Mouse (Mus musculus): ENCODE data around the gene Sympk.

The Sympk gene

DNA sequence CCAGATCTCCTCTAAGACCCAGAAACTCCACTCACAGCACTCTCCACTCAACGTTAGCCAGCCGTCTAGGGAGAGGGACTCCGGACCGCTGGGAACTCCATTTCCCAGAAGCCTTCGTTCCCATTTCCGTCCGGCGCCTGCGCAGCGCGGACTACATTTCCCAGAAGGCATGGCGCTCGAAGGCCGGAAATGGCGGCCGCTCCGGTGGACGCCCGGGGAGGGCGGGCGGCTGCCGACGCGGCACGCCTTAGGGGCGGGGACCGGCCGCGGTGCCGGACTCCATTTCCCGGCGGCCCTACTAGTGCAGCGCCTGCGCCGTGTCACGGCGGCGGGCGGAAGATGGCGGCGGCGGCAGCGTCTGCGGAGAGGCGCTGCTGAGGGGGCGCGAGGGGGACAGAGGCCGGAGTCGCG, at the start of gene Sympk:
Gene Sympk (plus strand): TSS at position 282 of the 411 bp plus-strand sequence.
- peak; percentile 91 to 93 for DNase-seq (ENCODE audit: low read depth in 1 of 2, low spot score in 2 of 2)

DNA sequence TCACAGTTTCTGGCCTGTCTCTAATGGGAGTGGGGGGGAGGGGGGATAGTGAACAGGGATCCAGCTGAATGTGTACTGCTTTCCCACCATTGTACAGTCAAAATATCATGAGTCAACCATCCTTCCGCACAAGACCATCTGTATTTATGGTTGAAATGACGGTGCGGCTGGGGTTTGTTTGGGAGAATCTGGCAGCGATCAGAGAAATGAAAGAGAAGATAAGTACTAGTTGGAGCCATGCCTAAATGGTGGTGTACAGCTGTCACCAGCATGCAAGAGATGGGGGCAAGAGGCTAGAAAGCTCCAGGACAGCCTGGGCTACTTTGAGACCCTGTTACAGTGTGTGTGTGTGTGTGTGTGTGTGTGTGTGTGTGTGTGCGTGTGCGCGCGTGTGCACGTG, 45.8 kb upstream of the Sympk start:
- no peak for DNase-seq (ENCODE audit: low read depth in 1 of 2, low spot score in 2 of 2)

DNA sequence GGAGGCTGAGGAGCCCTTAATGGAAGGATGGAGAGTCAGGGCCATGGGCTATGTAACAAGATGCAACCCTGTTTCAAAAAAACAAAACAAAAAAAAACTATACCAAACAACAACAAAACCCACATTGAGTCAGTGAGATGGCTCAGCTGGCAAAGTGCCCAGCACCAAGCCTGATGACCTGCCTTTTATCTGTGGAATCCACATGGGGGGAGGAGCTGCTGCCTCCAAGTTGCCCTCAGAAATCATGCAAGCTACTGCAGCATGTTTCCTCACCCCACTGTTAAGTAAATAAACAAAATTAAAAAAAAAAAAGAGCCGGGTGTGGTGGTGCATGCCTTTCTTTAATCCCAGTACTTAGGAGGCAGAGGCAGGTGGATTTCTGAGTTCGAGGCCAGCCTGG, 37.7 kb upstream of the Sympk start:
- no peak for DNase-seq (ENCODE audit: low read depth in 1 of 2, low spot score in 2 of 2)

DNA sequence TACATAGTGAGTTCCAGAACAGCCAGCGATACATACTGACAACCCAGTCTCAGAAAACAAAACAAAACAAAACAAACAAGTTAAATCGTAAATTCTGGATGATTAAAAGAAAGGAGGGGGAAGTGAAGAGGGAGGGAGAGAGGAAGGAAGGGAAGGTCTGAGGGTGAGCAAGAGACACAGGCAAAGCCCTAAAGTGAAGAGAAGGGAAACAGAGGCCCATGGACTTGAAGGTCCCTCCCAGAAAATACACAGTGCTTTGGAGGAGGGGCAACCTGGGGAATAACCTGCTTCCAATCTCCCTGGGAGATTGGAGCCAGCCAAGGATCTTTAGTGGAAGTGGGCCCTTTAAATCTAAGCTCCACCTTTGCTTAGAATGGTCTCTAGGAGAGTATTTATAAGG, 37.1 kb upstream of the Sympk start, which contains the start of gene Nanos2:
Gene Nanos2 (plus strand): TSS at position 301 of the 400 bp plus-strand sequence.
- DNase-seq (ENCODE audit: low read depth in 1 of 2, low spot score in 2 of 2): no peak

DNA sequence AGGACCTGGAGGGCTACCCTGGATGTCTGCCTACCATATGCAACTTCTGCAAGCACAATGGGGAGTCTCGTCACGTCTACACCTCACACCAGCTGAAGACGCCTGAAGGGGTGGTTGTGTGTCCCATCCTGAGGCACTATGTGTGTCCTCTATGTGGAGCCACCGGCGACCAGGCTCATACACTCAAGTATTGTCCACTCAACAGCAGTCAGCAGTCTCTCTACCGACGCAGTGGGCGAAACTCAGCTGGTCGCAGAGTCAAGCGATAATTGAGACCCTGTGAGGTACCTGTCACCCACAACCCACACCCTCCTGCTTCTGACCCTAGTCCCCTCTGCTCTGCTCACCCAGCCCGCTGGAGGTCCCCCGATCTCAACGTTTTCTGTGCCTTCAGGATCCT, 36.4 kb upstream of the Sympk start:
- no peak for DNase-seq (ENCODE audit: low read depth in 1 of 2, low spot score in 2 of 2)

DNA sequence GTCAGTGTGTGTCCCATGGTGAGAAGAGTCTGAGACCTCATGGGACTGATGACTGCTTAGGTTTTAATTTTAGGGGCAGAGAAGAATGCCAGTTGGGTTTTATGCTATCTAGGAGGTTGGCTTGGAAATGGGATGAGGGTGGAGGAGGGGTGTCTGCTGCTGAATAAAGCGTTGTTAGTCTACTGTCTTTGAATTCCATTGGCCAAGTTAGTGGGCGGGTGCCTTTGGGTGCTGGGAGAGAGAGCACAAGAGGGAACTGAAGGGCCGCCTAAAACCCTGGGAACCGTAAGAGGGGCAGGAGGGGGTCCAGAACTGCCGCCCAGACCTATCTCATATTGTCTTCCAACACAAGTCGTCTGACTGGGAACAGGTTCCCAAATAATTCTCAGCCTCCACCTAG, 35.4 kb upstream of the Sympk start:
- no peak for DNase-seq (ENCODE audit: low read depth in 1 of 2, low spot score in 2 of 2)

DNA sequence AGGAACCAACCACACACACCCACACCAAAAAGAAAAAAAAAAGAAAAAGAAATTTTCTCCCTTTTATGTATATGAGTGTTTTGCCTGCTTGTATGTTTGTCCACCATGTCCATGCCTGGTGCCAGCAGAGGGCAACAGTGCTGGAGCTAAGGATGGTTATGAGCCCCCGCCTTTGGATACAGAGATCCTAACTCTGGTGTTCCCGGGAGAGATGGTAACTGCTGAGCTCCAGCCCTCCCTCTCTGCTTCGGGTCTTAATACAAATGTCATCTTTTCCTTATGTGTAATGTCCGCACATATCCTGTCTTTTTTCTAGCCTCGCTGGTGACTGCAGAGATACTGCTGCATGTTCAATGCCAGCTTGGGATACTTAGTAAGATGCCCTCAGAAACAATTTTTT, 34.2 kb upstream of the Sympk start:
- no peak for DNase-seq (ENCODE audit: low read depth in 1 of 2, low spot score in 2 of 2)

DNA sequence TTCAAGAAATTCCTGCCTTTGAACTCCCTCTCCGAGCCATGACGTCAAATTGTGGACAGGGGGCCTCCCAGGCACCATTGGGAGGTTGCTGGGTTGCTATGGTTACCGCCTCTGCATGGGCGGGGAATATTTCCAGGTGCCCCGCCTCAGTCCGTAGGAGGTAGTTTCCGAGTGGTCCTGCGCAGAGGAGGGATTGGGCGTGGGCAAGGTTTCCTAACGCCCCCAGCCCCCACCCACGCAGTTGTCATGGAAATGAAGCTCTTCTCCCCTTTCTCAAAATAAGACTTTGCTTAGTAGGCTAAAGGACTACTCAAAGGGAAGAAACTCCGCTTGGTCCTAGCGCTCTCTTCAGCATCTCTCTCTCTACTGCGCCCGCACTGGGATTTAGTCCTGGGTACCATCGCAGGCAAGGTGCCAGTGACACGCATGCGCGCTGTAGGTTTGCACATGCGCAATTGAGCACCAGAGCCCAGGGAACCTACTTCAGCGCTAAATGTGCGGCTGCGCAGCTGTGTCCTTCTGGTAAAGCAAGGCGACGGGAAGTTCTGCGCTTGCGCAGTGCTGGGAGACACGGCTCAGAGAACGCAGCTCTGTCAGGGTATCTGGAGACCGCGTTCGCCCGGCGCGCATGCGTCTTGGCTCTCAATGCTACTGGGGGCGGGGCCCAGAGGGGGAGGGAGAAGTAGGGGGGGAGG, 33.4 kb upstream of the Sympk start, which contains the start of gene Mypop:
Gene Mypop (plus strand): TSS at position 645 of the 695 bp plus-strand sequence.
- peak; percentile 92 to 94 for DNase-seq (ENCODE audit: low read depth in 1 of 2, low spot score in 2 of 2)

DNA sequence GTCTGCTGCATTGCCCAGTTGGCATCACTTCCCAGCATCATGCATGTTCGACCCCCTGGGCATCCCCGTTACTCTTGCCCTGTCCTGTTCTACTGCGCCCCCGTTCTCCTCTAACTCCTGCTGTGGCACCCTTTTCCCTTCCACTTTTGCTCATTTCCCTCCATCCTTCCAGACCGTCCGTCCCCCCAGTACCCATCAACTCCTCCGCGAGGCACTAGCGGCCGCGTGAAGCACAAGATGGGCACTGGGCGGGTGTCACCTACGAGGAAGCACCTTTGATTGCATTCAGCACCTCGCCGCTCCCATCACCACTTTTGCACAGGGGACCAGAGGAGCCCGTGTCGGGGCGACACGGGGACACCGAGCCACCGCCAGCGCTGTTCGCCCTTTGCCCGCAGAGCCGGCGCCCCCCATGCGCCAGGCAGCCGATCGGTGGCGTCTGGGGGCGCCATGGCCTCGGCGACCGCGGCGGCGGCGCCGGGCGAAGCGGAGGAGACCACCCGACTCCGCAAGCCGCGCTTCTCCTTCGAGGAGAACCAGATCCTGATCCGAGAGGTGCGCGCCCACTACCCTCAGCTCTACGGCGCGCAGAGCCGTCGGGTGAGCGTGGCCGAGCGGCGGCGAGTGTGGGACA, 32.4 kb upstream of the Sympk start:
- DNase-seq (ENCODE audit: low read depth in 1 of 2, low spot score in 2 of 2): no peak

DNA sequence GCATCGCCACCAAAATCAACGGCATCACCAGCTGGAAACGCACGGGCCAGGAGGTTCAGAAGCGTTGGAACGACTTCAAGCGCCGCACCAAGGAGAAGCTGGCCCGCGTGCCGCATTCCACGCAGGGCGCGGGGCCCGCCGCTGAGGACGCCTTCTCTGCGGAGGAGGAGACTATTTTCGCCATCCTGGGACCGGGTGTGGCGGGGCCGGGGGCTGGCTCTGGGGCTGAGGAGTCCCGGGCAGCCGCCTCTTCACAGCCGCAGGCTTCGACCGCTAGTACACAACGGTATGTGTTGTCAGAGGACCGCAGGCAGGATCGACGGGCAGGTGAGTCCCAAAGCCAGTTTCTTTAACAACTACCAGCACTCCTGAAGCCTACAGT, 31.9 kb upstream of the Sympk start:
- no peak for DNase-seq (ENCODE audit: low read depth in 1 of 2, low spot score in 2 of 2)

DNA sequence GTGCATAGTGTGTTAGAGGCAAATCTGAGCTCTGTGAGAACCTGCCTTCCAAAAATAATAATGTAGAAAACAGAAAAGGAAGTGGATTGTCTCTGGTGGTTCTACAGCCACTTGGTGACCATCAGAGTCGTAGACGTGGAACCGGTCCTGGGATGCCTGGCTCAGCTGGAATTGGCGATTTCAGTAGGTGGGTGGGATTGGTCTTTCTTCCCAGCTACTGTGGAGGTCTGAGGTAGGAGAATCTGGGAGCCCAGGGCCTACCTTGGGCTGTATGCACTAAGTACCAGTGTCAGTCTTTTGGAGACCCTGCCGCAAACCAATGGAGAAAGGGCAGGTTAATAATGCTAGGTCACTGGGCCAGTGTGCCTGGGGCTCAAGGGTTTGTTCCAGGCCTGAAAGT, 31.1 kb upstream of the Sympk start:
- DNase-seq (ENCODE audit: low read depth in 1 of 2, low spot score in 2 of 2): no peak

DNA sequence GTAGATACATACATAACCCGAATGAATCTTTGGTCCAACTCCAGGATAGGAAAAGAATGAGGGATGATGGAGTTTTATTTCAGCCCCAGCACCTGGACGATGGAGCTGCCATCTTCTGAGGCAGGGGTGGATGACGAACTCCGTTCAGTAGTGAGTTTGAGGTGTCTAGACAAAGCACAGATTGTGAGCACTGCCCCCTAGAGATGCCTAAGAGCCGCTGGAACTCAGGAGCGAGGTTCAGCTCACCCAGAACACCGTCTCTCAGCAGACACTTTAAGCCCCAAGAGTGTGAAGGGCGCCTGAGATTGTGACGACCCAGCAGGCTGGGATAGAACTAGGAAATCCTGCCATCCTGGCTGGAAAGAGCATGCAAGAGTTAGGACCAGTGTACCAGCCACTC, 25.3 kb upstream of the Sympk start:
- no peak for DNase-seq (ENCODE audit: low read depth in 1 of 2, low spot score in 2 of 2)

DNA sequence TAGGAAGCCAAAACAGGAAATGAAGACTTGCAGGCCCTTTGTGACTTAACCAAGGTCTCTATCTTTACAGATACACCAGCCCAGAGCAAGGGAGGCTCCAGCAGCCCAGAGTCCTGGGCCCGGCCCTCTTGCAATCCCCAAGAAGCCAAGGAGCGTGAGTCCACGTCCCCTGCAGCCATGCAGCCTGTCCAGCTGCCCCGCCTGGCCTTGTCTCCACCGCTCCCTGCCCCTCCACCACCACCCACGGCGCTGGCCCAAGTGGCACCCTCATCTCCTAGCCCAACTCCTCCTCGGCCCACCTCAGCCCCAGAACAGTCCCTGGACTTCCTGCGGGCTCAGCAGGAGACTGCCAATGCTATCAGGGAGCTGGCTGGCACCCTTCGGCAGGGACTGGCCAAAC, 23.8 kb upstream of the Sympk start:
- no peak for DNase-seq (ENCODE audit: low read depth in 1 of 2, low spot score in 2 of 2)

DNA sequence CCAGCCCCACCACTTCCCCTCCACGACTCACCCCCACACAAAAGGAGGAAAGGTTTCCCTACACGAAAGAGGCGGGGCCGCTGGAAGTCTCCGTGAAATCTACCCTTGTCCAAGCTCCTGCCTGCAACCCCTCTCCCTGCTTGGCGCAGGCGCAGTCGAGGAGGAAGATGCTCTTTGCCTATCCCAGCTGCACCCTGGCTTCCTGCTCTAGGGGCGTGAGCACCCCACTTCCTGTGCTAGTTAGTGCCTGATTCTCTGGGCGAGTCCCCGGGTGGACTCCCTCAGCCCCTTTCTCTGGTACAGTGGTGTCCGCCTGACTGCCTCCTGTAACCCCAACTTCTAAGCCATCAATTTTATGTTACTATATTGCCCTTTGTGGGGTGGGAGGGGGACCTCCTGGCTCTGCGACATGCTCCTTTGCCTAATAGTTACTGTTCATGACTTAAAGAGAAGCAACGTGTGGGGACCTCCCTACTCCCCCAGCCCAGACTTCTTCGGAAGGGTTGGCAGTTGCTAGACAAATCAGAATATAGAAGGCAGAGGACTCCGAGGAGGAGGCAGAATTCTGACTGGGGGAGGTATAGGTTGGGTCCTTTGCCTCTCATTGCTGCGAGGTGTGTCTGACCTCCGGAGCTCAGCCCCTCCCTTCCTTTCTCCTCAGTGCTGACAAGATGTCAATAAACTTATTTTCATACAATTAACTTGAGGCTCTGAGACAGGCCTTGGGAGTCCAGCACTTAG, 22.9 kb upstream of the Sympk start:
- no peak for DNase-seq (ENCODE audit: low read depth in 1 of 2, low spot score in 2 of 2)

DNA sequence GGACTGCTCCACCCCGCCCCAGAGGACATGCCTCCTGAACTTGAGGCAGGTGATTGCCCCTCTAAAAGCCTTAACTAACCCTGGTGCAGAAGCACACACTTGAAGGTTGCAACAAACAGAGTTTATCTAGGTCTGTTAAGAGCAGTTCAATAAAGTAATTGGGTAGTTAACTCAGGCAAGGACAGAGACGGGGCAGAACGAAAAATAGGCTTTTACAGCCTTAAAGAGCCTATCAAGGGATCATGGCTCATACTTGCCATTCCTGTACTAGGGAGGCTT, 22.4 kb upstream of the Sympk start:
- DNase-seq (ENCODE audit: low read depth in 1 of 2, low spot score in 2 of 2): no peak

DNA sequence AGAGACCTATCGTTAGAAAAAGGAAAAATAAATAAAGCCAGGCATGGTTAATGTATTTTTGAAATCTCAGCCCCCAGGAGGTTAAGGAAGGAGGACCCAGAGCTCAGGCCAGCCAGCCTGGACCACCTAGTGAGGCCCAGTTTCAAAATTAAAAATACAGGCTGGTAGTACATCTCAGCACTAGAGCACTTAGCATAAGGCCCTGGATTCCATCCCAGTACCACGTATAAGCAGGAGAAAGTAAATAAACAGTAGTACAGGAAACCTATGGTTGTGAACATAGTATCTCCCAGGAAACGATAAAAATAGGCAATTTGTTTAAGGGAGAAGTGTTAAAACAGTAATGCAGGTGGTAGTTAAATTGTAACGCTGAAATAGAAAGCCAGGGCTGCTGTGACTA, 22.1 kb upstream of the Sympk start:
- DNase-seq (ENCODE audit: low read depth in 1 of 2, low spot score in 2 of 2): no peak

DNA sequence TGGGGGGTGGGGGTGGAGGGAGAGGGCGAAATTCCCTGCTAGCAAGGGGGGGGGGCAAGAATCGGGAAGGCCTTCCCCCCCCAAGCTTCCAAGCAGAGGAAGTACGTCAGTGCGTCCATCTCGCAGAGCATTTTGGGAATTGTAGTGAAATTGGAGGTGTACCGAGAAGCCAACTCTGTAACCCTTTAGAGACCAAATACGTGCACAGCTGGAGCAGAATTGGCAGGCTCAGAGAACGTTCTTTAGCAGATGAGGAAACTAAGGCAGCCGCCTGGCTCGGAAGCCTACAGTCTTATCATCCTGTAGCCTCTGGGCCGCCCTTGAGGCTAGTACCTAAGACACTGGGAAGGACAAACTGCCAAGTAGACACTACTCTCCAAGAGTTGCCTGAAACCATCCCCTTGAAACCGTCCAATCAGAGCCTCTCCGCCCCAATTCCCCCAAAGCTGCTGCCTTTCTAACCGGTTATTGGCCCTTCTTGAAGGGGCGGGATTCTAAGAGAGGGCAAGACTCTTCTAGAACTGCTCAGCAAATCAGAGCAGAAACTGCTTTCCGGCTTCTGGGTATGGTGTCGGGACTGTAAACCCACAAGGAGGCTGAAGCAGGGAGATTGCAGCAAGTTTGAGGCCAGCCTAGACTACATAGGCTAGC, 21.2 kb upstream of the Sympk start:
- no peak for DNase-seq (ENCODE audit: low read depth in 1 of 2, low spot score in 2 of 2)

DNA sequence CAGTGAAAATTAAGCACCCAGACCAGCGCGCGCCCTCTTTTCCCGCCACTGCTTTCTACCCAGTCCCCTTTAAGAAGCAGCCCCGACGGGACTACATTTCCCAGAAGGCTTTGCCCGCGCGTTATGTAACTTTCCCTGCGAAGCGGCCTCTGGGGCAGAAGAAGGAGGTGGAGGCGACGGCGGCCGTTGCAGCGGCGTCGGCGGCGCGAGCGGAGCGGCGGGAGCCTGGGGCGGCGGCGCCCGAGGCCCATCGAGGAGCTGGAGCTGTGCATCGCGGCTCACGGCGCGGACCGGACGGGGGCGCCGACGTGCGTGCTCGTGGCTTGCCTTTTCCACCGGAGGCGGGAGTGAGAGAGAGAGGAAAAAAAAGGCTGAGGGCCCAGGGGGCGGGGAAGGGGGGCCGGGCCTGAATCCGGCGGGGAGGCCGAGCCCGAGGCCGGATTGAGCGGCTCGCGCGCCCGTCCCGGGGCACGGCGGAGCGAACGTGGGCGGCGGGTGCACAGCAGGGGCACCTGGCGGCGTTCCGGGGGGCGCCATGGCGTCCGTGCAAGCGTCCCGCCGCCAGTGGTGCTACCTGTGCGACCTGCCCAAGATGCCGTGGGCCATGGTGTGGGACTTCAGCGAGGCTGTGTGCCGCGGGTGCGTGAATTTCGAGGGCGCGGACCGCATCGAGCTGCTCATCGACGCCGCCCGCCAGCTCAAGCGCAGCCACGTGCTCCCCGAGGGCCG, 20.1 kb upstream of the Sympk start, which contains the start of gene Irf2bp1:
Gene Irf2bp1 (plus strand): TSS at position 143 of the 729 bp plus-strand sequence.
- DNase-seq (ENCODE audit: low read depth in 1 of 2, low spot score in 2 of 2): peak; percentile 76 to 84

DNA sequence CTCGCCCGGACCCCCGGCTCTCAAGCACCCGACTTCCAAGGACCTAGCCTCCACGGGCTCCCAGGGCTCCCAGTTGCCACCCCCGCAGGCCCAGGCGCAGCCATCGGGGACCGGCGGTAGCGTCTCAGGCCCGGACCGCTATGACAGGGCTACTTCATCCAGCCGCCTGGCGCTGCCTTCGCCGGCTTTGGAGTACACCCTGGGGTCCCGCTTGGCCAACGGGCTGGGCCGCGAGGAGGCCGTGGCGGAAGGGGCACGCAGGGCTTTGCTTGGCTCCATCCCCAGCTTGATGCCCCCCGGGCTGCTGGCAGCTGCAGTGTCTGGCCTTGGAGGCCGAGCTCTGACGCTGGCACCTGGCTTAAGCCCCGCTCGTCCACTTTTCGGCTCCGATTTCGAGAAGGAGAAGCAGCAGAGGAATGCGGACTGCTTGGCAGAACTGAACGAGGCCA, 19.5 kb upstream of the Sympk start:
- no peak for DNase-seq (ENCODE audit: low read depth in 1 of 2, low spot score in 2 of 2)

DNA sequence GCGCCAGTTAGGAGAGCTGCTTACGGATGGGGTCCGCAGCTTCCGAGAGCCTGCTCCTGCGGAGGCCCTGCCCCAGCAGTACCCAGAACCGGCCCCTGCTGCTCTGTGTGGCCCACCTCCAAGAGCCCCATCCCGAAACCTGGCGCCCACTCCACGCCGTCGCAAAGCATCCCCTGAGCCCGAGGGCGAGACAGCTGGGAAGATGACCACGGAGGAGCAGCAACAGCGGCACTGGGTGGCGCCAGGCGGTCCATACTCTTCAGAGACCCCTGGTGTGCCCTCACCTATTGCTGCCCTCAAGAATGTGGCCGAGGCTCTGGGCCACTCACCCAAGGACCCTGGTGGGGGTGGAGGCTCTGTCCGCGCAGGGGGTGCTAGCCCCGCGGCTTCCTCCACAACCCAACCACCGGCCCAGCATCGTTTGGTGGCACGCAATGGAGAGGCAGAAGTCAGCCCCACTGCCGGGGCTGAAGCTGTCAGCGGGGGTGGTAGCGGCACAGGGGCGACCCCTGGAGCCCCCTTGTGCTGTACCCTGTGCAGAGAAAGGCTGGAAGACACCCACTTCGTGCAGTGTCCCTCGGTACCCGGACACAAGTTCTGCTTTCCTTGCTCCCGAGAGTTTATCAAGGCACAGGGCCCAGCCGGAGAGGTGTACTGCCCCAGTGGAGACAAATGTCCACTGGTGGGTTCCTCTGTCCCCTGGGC, 18.6 kb upstream of the Sympk start:
- DNase-seq (ENCODE audit: low read depth in 1 of 2, low spot score in 2 of 2): no peak

Data from monocyte, adult 2 months (primary cell).